In the genomic region with DNA sequence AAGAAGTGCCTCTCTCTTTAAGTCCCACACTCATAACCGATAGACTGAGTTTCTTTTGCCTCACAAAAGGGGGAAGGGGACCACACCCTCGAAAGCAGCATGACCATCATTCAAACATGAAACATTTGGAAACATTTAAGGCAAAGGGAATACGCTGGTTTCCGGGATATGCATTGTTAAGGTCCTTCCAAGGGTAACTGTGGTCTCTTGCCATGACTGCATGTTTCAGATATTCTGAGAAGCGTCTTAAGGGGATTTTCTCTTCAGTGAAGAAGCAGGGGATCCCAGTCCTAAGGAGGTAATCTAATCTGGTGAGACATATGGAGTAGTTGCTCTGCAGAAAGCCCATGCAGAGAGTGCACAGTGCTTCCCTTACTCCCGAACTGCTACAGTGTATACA, we compare ENCODE assay signal across 32 mouse cellular contexts.
DNase-seq lines count a peak whose midpoint lies in the region; ATAC-seq and TF ChIP-seq lines count a peak whose summit lies in the region.
"Had no signal": no experiment of that assay in that cellular context is flagged by ENCODE, and none has a peak within 500 bp of the region (broad histone marks: within the 10 kb centered on the region; RNA-seq: fewer than 3 reads in every experiment).

No protein-coding gene starts in this region.

- no peaks in the 10 kb centered on the region for H3K9me3 ChIP-seq in embryonic facial prominence, embryonic 15.5 days (replicated peaks)
- H3K9me3 ChIP-seq in stomach, embryonic 16.5 days (replicated peaks; ENCODE audit: control insufficient read depth, low read length) = no peaks in the 10 kb centered on the region
- H3K9me3 ChIP-seq: hindbrain, embryonic 12.5 days; intestine, embryonic 15.5 days; liver, embryonic 15.5 days; lung, embryonic 15.5 days had no signal

- TF ChIP-seq POLR2A in cerebellum, adult 2 months (IDR thresholded peaks at IDR 0.05; ENCODE audit: borderline replicate concordance, insufficient read depth, low read length) = no peak

- ATAC-seq in embryonic facial prominence, embryonic 15.5 days (ENCODE audit: insufficient number of reproducible peaks, low FRiP score, low TSS enrichment, low read depth) = peak; percentile 47; the same call in 1 of the 2 replicates
- ATAC-seq in stomach, embryonic 16.5 days (ENCODE audit: insufficient read depth, low FRiP score) = peak; percentile 33; the same call in 1 of the 2 replicates
- ATAC-seq: activated CD4-positive, CD25-positive, alpha-beta regulatory T cell, adult 4 months; forebrain, postnatal 0 days; hindbrain, postnatal 0 days; intestine, embryonic 15.5 days had no signal

- intact Hi-C loops in gastrocnemius, adult 2 months (cut with DNase I) = no loop called here

- H3K27me3 ChIP-seq in embryonic facial prominence, embryonic 15.5 days = no peaks in the 10 kb centered on the region
- no peaks in the 10 kb centered on the region for H3K27me3 ChIP-seq in stomach, embryonic 16.5 days (ENCODE audit: control insufficient read depth, insufficient read depth, low read length)
- H3K27me3 ChIP-seq in cerebellum, adult 2 months (ENCODE audit: control insufficient read depth, insufficient read depth, low read length) = no peaks in the 10 kb centered on the region
- H3K27me3 ChIP-seq: hindbrain, embryonic 12.5 days; intestine, embryonic 15.5 days; liver, embryonic 15.5 days; lung, embryonic 15.5 days had no signal

- peaks cover 11% of the 10 kb centered on the region; the same call in 1 of the 2 replicates for H3K4me1 ChIP-seq in embryonic facial prominence, embryonic 15.5 days
- no peaks in the 10 kb centered on the region for H3K4me1 ChIP-seq in stomach, embryonic 16.5 days (ENCODE audit: control insufficient read depth, insufficient read depth, low read length)
- H3K4me1 ChIP-seq in cerebellum, adult 2 months (ENCODE audit: control insufficient read depth, insufficient read depth, low read length) = no peaks in the 10 kb centered on the region
- H3K4me1 ChIP-seq: hindbrain, embryonic 12.5 days; intestine, embryonic 15.5 days; lung, embryonic 15.5 days had no signal

- H3K36me3 ChIP-seq in embryonic facial prominence, embryonic 15.5 days = no peaks in the 10 kb centered on the region
- no peaks in the 10 kb centered on the region for H3K36me3 ChIP-seq in stomach, embryonic 16.5 days (ENCODE audit: control insufficient read depth, insufficient read depth, low read length)
- H3K36me3 ChIP-seq: hindbrain, embryonic 12.5 days; intestine, embryonic 15.5 days; liver, embryonic 15.5 days; lung, embryonic 15.5 days had no signal

- WGBS in embryonic facial prominence, embryonic 15.5 days = 35% methylated on average over 6 of the region's 6 CpGs
- 49% methylated on average over 6 of the region's 6 CpGs for WGBS in stomach, embryonic 16.5 days
- WGBS in cerebellum, adult 2 months = 86% methylated on average over 6 of the region's 6 CpGs

- no peak overlapping the region for H3K9ac ChIP-seq in embryonic facial prominence, embryonic 15.5 days
- H3K9ac ChIP-seq in stomach, embryonic 16.5 days (ENCODE audit: low read length) = no peak overlapping the region
- H3K9ac ChIP-seq: forebrain, postnatal 0 days; hindbrain, embryonic 12.5 days; intestine, embryonic 15.5 days; liver, embryonic 15.5 days; lung, embryonic 15.5 days had no signal

- no peak overlapping the region for H3K4me2 ChIP-seq in embryonic facial prominence, embryonic 15.5 days (replicated peaks)
- H3K4me2 ChIP-seq in stomach, embryonic 16.5 days (ENCODE audit: low read depth, low read length) = 0 out of 2 replicates have a peak overlapping the region, but pooled peaks have one; percentile 13
- H3K4me2 ChIP-seq: heart, embryonic 11.5 days; hindbrain, embryonic 12.5 days; intestine, embryonic 15.5 days; liver, embryonic 15.5 days; lung, embryonic 15.5 days had no signal

- peak; percentile 34 for DNase-seq in heart, adult 11 months
- no peak for DNase-seq in heart, adult 8-10 months (ENCODE audit: low spot score)
- DNase-seq in NIH3T3 (ENCODE audit: low read depth) = peak; percentile 54
- DNase-seq in gastrocnemius, adult 2 months = no peak
- no peak for DNase-seq in cerebellum, adult 2 months
- DNase-seq: adrenal gland, adult 2 months; cerebellum, adult 8-10 months; cerebellum, postnatal 36 days; embryo, embryonic 11 days; forebrain, postnatal 0 days; gastrocnemius, postnatal 14 days; heart, postnatal 36 days; kidney, adult 2 months; kidney, postnatal 36 days; left cerebral cortex, postnatal 4 days; midbrain, embryonic 14.5 days; right cerebral cortex, postnatal 25 days; thymus, adult 2 months; thymus, postnatal 4 days had no signal

- no peak for TF ChIP-seq CTCF in gastrocnemius, adult 2 months (IDR thresholded peaks at IDR 0.05)
- no peak for TF ChIP-seq CTCF in cerebellum, adult 2 months (IDR thresholded peaks at IDR 0.05; ENCODE audit: borderline replicate concordance, insufficient read depth, low read depth, low read length)

- H3K4me3 ChIP-seq in embryonic facial prominence, embryonic 15.5 days (replicated peaks) = no peak overlapping the region
- H3K4me3 ChIP-seq in stomach, embryonic 16.5 days (replicated peaks; ENCODE audit: low read length) = no peak overlapping the region
- no peak overlapping the region for H3K4me3 ChIP-seq in gastrocnemius, adult 2 months
- H3K4me3 ChIP-seq in cerebellum, adult 2 months (replicated peaks; ENCODE audit: insufficient read depth, low read depth, low read length) = no peak overlapping the region
- H3K4me3 ChIP-seq: erythroblast, embryonic 14.5 days; hindbrain, embryonic 12.5 days; intestine, embryonic 15.5 days; layer of hippocampus, adult 2 months; left cerebral cortex, adult 2 months; liver, embryonic 15.5 days; lung, embryonic 15.5 days had no signal

- H3K27ac ChIP-seq in embryonic facial prominence, embryonic 15.5 days (replicated peaks) = 0 out of 2 replicates have a peak overlapping the region, but pooled peaks have one; percentile 17
- peak overlapping the region; percentile 2; the same call in 1 of the 2 replicates for H3K27ac ChIP-seq in stomach, embryonic 16.5 days (ENCODE audit: low read length)
- no peak overlapping the region for H3K27ac ChIP-seq in gastrocnemius, adult 2 months
- no peak overlapping the region for H3K27ac ChIP-seq in cerebellum, adult 2 months (ENCODE audit: insufficient read depth, low read length)
- H3K27ac ChIP-seq: hindbrain, embryonic 12.5 days; hindbrain, postnatal 0 days; intestine, embryonic 15.5 days; layer of hippocampus, adult 2 months; left cerebral cortex, adult 2 months; liver, embryonic 15.5 days; lung, embryonic 15.5 days; macrophage had no signal

Comparison
In these comparisons a context has a peak if more than half of its experiments do, and no peak if none do; other contexts are left out.
1. DNase-seq: peak in heart, adult 11 months (single experiment) and NIH3T3 (single experiment); none in heart, adult 8-10 months (single experiment), gastrocnemius, adult 2 months (single experiment) and cerebellum, adult 2 months (0 of 2).
2. H3K27ac ChIP-seq: peak in embryonic facial prominence, embryonic 15.5 days (single experiment) and stomach, embryonic 16.5 days (single experiment); none in gastrocnemius, adult 2 months (single experiment) and cerebellum, adult 2 months (single experiment).